Comparison of ENCODE assay signal across 9 mouse cellular contexts in genomic region chr17:84626276-84626856, GRCm38 (mm10). TPM values are rescaled to one million over a fixed set of nuclear protein-coding genes. Genes with fewer than 3 reads are reported as not detected.
DNase-seq lines count a peak whose midpoint lies in the region; ATAC-seq and TF ChIP-seq lines count a peak whose summit lies in the region.
"Had no signal": no experiment of that assay in that cellular context is flagged by ENCODE, and none has a peak within 500 bp of the region (broad histone marks: within the 10 kb centered on the region; RNA-seq: fewer than 3 reads in every experiment).

Gene Dync2li1, plus strand, starts transcription at chr17:84626496.

- H3K4me3 ChIP-seq in heart, embryonic 10.5 days: peak within 1 kb of the TSS; percentile 72
- H3K4me3 ChIP-seq in kidney, embryonic 14.5 days (ENCODE audit: low read length): peak within 1 kb of the TSS; percentile 45
- peak within 1 kb of the TSS; percentile 62 for H3K4me3 ChIP-seq in limb, embryonic 14.5 days (replicated peaks; ENCODE audit: low read length)
- H3K4me3 ChIP-seq in midbrain, embryonic 16.5 days (ENCODE audit: low read depth, low read length): peak within 1 kb of the TSS; percentile 72
- H3K4me3 ChIP-seq in spleen, adult 2 months (ENCODE audit: extremely low read depth, insufficient read depth, insufficient read length): peak within 1 kb of the TSS; percentile 48

- peaks cover 6% of the 10 kb centered on the region for H3K4me1 ChIP-seq in heart, embryonic 10.5 days
- H3K4me1 ChIP-seq in kidney, embryonic 14.5 days (ENCODE audit: control insufficient read depth, insufficient read depth, low read length): no peaks in the 10 kb centered on the region
- H3K4me1 ChIP-seq in limb, embryonic 14.5 days (ENCODE audit: control insufficient read depth, insufficient read depth, low read length): peaks cover 13% of the 10 kb centered on the region
- H3K4me1 ChIP-seq in midbrain, embryonic 16.5 days (ENCODE audit: control insufficient read depth, insufficient read depth, low read length): peaks cover 3% of the 10 kb centered on the region; the same call in 1 of the 2 replicates
- no peaks in the 10 kb centered on the region for H3K4me1 ChIP-seq in spleen, adult 2 months (ENCODE audit: control insufficient read depth, insufficient read depth, insufficient read length)

- no peaks in the 10 kb centered on the region for H3K27me3 ChIP-seq in heart, embryonic 10.5 days (ENCODE audit: insufficient read depth, poor library complexity, severe bottlenecking)
- H3K27me3 ChIP-seq in kidney, embryonic 14.5 days (ENCODE audit: control insufficient read depth, insufficient read depth, low read length): no peaks in the 10 kb centered on the region
- no peaks in the 10 kb centered on the region for H3K27me3 ChIP-seq in limb, embryonic 14.5 days (ENCODE audit: control insufficient read depth, insufficient read depth, low read length)
- no peaks in the 10 kb centered on the region for H3K27me3 ChIP-seq in midbrain, embryonic 16.5 days (ENCODE audit: control insufficient read depth, insufficient read depth, low read depth, low read length)
- H3K27me3 ChIP-seq in spleen, adult 2 months (ENCODE audit: control insufficient read depth, insufficient read depth, low read length): no peaks in the 10 kb centered on the region

- peak within 1 kb of the TSS; percentile 57 for H3K9ac ChIP-seq in kidney, embryonic 14.5 days (ENCODE audit: low read depth, low read length)
- peak within 1 kb of the TSS; percentile 55 for H3K9ac ChIP-seq in limb, embryonic 14.5 days (ENCODE audit: low read depth, low read length, severe bottlenecking)
- peak within 1 kb of the TSS; percentile 77 for H3K9ac ChIP-seq in midbrain, embryonic 16.5 days (ENCODE audit: low read depth, low read length)

- under 1% methylated on average over 25 of the region's 25 CpGs for WGBS in heart, embryonic 10.5 days
- under 1% methylated on average over 25 of the region's 25 CpGs for WGBS in kidney, embryonic 14.5 days
- 1% methylated on average over 24 of the region's 25 CpGs for WGBS in limb, embryonic 14.5 days
- WGBS in midbrain, embryonic 16.5 days: under 1% methylated on average over 23 of the region's 25 CpGs
- WGBS in spleen, adult 2 months: 6% methylated on average over 25 of the region's 25 CpGs

- no peaks in the 10 kb centered on the region for H3K9me3 ChIP-seq in heart, embryonic 10.5 days
- H3K9me3 ChIP-seq in kidney, embryonic 14.5 days (ENCODE audit: control insufficient read depth, low read length): no peaks in the 10 kb centered on the region
- no peaks in the 10 kb centered on the region for H3K9me3 ChIP-seq in limb, embryonic 14.5 days (ENCODE audit: control insufficient read depth, low read length)
- no peaks in the 10 kb centered on the region for H3K9me3 ChIP-seq in midbrain, embryonic 16.5 days (replicated peaks; ENCODE audit: control insufficient read depth, low read length, poor library complexity, severe bottlenecking)
- H3K9me3 ChIP-seq: G1E had no signal

- no peak for TF ChIP-seq CTCF in brain, embryonic 14.5 days (IDR thresholded peaks at IDR 0.05; ENCODE audit: borderline replicate concordance, extremely low read depth, insufficient read depth, insufficient read length)
- TF ChIP-seq CTCF in spleen, adult 2 months (IDR thresholded peaks at IDR 0.05; ENCODE audit: extremely low read depth, insufficient read depth, insufficient read length, insufficient replicate concordance): no peak

- peak within 1 kb of the TSS; percentile 83 for H3K27ac ChIP-seq in heart, embryonic 10.5 days
- peak within 1 kb of the TSS; percentile 51; the same call in 1 of the 2 replicates for H3K27ac ChIP-seq in kidney, embryonic 14.5 days (ENCODE audit: low read depth, low read length)
- peak within 1 kb of the TSS; percentile 14 for H3K27ac ChIP-seq in limb, embryonic 14.5 days (replicated peaks; ENCODE audit: low read depth, low read length)
- H3K27ac ChIP-seq in midbrain, embryonic 16.5 days (ENCODE audit: low read length): peak within 1 kb of the TSS; percentile 86
- H3K27ac ChIP-seq in spleen, adult 2 months (ENCODE audit: insufficient read depth, low read length): no peak within 1 kb of the TSS

- TF ChIP-seq POLR2A in brain, embryonic 14.5 days (IDR thresholded peaks at IDR 0.05; ENCODE audit: borderline replicate concordance, extremely low read depth, insufficient read depth, insufficient read length, poor library complexity, severe bottlenecking): 0 out of 2 replicates have a peak, but pooled peaks have one; percentile 11
- no peak for TF ChIP-seq POLR2A in limb, embryonic 14.5 days (IDR thresholded peaks at IDR 0.05; ENCODE audit: borderline replicate concordance, extremely low read depth, insufficient read depth, insufficient read length)
- no peak for TF ChIP-seq POLR2A in spleen, adult 2 months (IDR thresholded peaks at IDR 0.05; ENCODE audit: low read depth, low read length)

- peak within 1 kb of the TSS; percentile 69 for H3K4me2 ChIP-seq in kidney, embryonic 14.5 days (replicated peaks; ENCODE audit: low read depth, low read length)
- H3K4me2 ChIP-seq in limb, embryonic 14.5 days (replicated peaks; ENCODE audit: low read depth, low read length, severe bottlenecking): peak within 1 kb of the TSS; percentile 67
- peak within 1 kb of the TSS; percentile 68 for H3K4me2 ChIP-seq in midbrain, embryonic 16.5 days (ENCODE audit: low read length)

- H3K36me3 ChIP-seq in heart, embryonic 10.5 days: no peaks in the 10 kb centered on the region
- no peaks in the 10 kb centered on the region for H3K36me3 ChIP-seq in kidney, embryonic 14.5 days (ENCODE audit: control insufficient read depth, insufficient read depth, low read length)
- no peaks in the 10 kb centered on the region for H3K36me3 ChIP-seq in limb, embryonic 14.5 days (ENCODE audit: control insufficient read depth, insufficient read depth, low read length)
- H3K36me3 ChIP-seq in midbrain, embryonic 16.5 days (ENCODE audit: control insufficient read depth, insufficient read depth, low read length): no peaks in the 10 kb centered on the region
- H3K36me3 ChIP-seq in spleen, adult 2 months (ENCODE audit: control insufficient read depth, insufficient read depth, low read length): no peaks in the 10 kb centered on the region
- H3K36me3 ChIP-seq: G1E had no signal

- peak; percentile 90 for DNase-seq in A20 (ENCODE audit: low read depth, low spot score)
- DNase-seq in brain, embryonic 14.5 days (ENCODE audit: low read depth): peak; percentile 98
- peak; percentile 96 for DNase-seq in heart, embryonic 10.5 days (ENCODE audit: low spot score)
- peak; percentile 96 for DNase-seq in limb, embryonic 14.5 days (ENCODE audit: low spot score)
- peak; percentile 71 to 78 for DNase-seq in spleen, adult 2 months (ENCODE audit: low read depth in 1 of 2, low spot score in 2 of 2)

- ATAC-seq in erythroblast, adult 5-6 weeks (replicated peaks; ENCODE audit: low FRiP score, poor library complexity, severe bottlenecking): 0 out of 2 replicates have a peak, but pooled peaks have one; percentile 49
- peak; percentile 97 for ATAC-seq in kidney, embryonic 14.5 days (ENCODE audit: low FRiP score, low TSS enrichment)
- peak; percentile 93 for ATAC-seq in limb, embryonic 14.5 days (ENCODE audit: low FRiP score, low read depth)
- peak; percentile 99 for ATAC-seq in midbrain, embryonic 16.5 days

RNA-seq across cellular contexts. Expression of gene Dync2li1, which starts in this region (rescaled TPM):
- polyA plus RNA-seq in brain, embryonic 14.5 days (2012; rRNA removed): 18.0 and 23.0 TPM in 2 replicates
- total RNA-seq in erythroblast, adult 5-6 weeks (2015; ENCODE audit: low replicate concordance): 1.5 TPM in 1 of 2 replicates, not detected in the other
- 2.1 and 3.1 TPM in 2 replicates for total RNA-seq in erythroblast, adult 5-6 weeks (2017; ENCODE audit: low replicate concordance)
- polyA plus RNA-seq in heart, embryonic 10.5 days (2016; fragmentation: Nextera tagmentation; extraction: Ambion mirVana): 9.9 and 17.2 TPM in 2 replicates
- polyA plus RNA-seq in kidney, embryonic 14.5 days (2014; fragmentation: Nextera tagmentation; extraction: Ambion mirVana): 48.7 and 57.3 TPM in 2 replicates
- 17.2 and 21.0 TPM in 2 replicates for polyA plus RNA-seq in limb, embryonic 14.5 days (2012; rRNA removed)
- polyA plus RNA-seq in limb, embryonic 14.5 days (2014; fragmentation: Nextera tagmentation; extraction: Ambion mirVana): 29.9 and 33.0 TPM in 2 replicates
- 38.8 and 40.6 TPM in 2 replicates for polyA plus RNA-seq in midbrain, embryonic 16.5 days (2015; fragmentation: Nextera tagmentation; extraction: Ambion mirVana)
- polyA plus RNA-seq in spleen, adult 2 months (2012; rRNA removed): 0.48 and 0.71 TPM in 2 replicates
- total RNA-seq: G1E had no signal
- polyA plus RNA-seq: G1E had no signal

Comparison
In these comparisons a context has a peak if more than half of its experiments do, and no peak if none do; other contexts are left out.
1. Peak in DNase-seq and H3K4me3 ChIP-seq in spleen, adult 2 months; RNA of the gene not detected or under 1 TPM.
2. ATAC-seq: peak in every context shown above with its lines; median percentile 99 in midbrain, embryonic 16.5 days; 97 in kidney, embryonic 14.5 days; 93 in limb, embryonic 14.5 days; 49 in erythroblast, adult 5-6 weeks.